Mouse (Mus musculus) embryonic fibroblast, embryonic 13.5 days (primary cell): ENCODE data around the gene Igfbp2. TPM values are rescaled to one million over a fixed set of nuclear protein-coding genes. Genes with fewer than 3 reads are reported as not detected.
A peak's percentile ranks its signal among the peaks of the same experiment; 100 is the strongest.

Experiments used
- H3K27ac ChIP-seq: 2 replicates; pipeline ENCODE4 v1.5.1; 2012; ENCODE audit warnings: low read length, control low read depth, inconsistent platforms; ENCODE audit not compliant: insufficient read depth
- H3K4me1 ChIP-seq: 2 replicates; pipeline ENCODE4 v1.6.1; 2011; ENCODE audit warnings: low read length; ENCODE audit not compliant: control insufficient read depth, insufficient read depth
- H3K4me3 ChIP-seq: 2 replicates; pipeline ENCODE4 v1.5.1; 2011; ENCODE audit warnings: mild to moderate bottlenecking, control low read depth, low read length; ENCODE audit not compliant: insufficient read depth
- CTCF ChIP-seq: IDR thresholded peaks from 2 replicates; pipeline ENCODE4 v1.5.1; 2011; ENCODE audit warnings: mild to moderate bottlenecking, control low read depth, low read length, moderate library complexity, borderline replicate concordance; ENCODE audit not compliant: insufficient read depth
- POLR2A ChIP-seq: IDR thresholded peaks from 2 replicates; pipeline ENCODE4 v1.6.1; 2011; ENCODE audit warnings: low read depth, mild to moderate bottlenecking, control low read depth, low read length, moderate library complexity
- polyA plus RNA-seq: library from polyadenylated mRNA; stranded (reverse); fragments of >200 nt; gene quantifications from 2 replicates; pipeline ENCODE4 v1.2.4, GENCODE M21; 2011; ENCODE audit warnings: low read depth; ENCODE audit not compliant: missing spikeins, insufficient read length

Gene Igfbp2
- polyA plus RNA-seq, 1 experiment: 641 TPM

- H3K4me3 ChIP-seq: no peak overlapping the region
- H3K4me1 ChIP-seq: no peaks in the 10 kb centered on the region
- H3K27ac ChIP-seq: no peak overlapping the region
- TF ChIP-seq CTCF (no peak), POLR2A (0 out of 2 replicates have a peak, but pooled peaks have one; percentile 8)
These were observed 45.0 kb downstream of the Igfbp2 start for GRCm38 (mm10) chr1:72869275-72869674.

GRCm38 (mm10) chr1:72869681-72870614 lies 45.6 kb downstream of the Igfbp2 start:
- peaks cover 1% of the 10 kb centered on the region; the same call in 1 of the 2 replicates for H3K4me1 ChIP-seq
- H3K27ac ChIP-seq: no peak overlapping the region
- H3K4me3 ChIP-seq: peak overlapping the region; percentile 33
- TF ChIP-seq CTCF (no peak), POLR2A (0 out of 2 replicates have a peak, but pooled peaks have one; percentile 40)

- Histone ChIP-seq H3K4me3 (peak overlapping the region; percentile 33), H3K4me1 (peaks cover 7% of the 10 kb centered on the region; the same call in 1 of the 2 replicates), H3K27ac (no peak overlapping the region)
- no peak for TF ChIP-seq CTCF
- TF ChIP-seq POLR2A: peak; percentile 39; the same call in 1 of the 2 replicates
These were observed 46.5 kb downstream of the Igfbp2 start for GRCm38 (mm10) chr1:72870615-72871336.

GRCm38 (mm10) chr1:72871337-72871696 lies 47.0 kb downstream of the Igfbp2 start:
- peak overlapping the region; percentile 12 for H3K4me3 ChIP-seq
- H3K27ac ChIP-seq: no peak overlapping the region
- TF ChIP-seq CTCF: no peak
- TF ChIP-seq POLR2A: no peak
- peaks cover 7% of the 10 kb centered on the region; the same call in 1 of the 2 replicates for H3K4me1 ChIP-seq

GRCm38 (mm10) chr1:72871697-72872411 lies 47.6 kb downstream of the Igfbp2 start:
- H3K27ac ChIP-seq: no peak overlapping the region
- peak overlapping the region; percentile 12 for H3K4me3 ChIP-seq
- H3K4me1 ChIP-seq: peaks cover 7% of the 10 kb centered on the region; the same call in 1 of the 2 replicates
- 0 out of 2 replicates have a peak, but pooled peaks have one; percentile 31 for TF ChIP-seq POLR2A
- TF ChIP-seq CTCF: no peak

- TF ChIP-seq CTCF: no peak
- no peak for TF ChIP-seq POLR2A
- no peak overlapping the region for H3K27ac ChIP-seq
These were observed 48.2 kb downstream of the Igfbp2 start for GRCm38 (mm10) chr1:72872521-72872920.

GRCm38 (mm10) chr1:72873078-72873477 lies 48.8 kb downstream of the Igfbp2 start:
- Histone ChIP-seq H3K4me1 (peaks cover 7% of the 10 kb centered on the region), H3K4me3 (peak overlapping the region; percentile 38), H3K27ac (no peak overlapping the region; the same call in 1 of the 2 replicates)
- TF ChIP-seq POLR2A: no peak
- no peak for TF ChIP-seq CTCF

More at GRCm38 (mm10) chr1:72872521-72872920, 48.2 kb downstream of the Igfbp2 start:
- H3K4me1 ChIP-seq: peaks cover 7% of the 10 kb centered on the region; the same call in 1 of the 2 replicates
- H3K4me3 ChIP-seq: peak overlapping the region; percentile 38; the same call in 1 of the 2 replicates

GRCm38 (mm10) chr1:72873511-72874286 lies 49.4 kb downstream of the Igfbp2 start:
- Histone ChIP-seq H3K4me3 (peak overlapping the region; percentile 38), H3K27ac (no peak overlapping the region), H3K4me1 (peaks cover 7% of the 10 kb centered on the region)
- TF ChIP-seq CTCF (no peak), POLR2A (peak; percentile 54)
